Mouse (Mus musculus): ENCODE measurements around the gene Sytl4. TPM values are rescaled to one million over a fixed set of nuclear protein-coding genes. Genes with fewer than 3 reads are reported as not detected.
A peak's percentile ranks its signal among the peaks of the same experiment; 100 is the strongest.

The Sytl4 gene
- polyA plus RNA-seq (2014; fragmentation: Nextera tagmentation; extraction: Ambion mirVana): 5.1 and 6.7 TPM in 2 replicates

DNA sequence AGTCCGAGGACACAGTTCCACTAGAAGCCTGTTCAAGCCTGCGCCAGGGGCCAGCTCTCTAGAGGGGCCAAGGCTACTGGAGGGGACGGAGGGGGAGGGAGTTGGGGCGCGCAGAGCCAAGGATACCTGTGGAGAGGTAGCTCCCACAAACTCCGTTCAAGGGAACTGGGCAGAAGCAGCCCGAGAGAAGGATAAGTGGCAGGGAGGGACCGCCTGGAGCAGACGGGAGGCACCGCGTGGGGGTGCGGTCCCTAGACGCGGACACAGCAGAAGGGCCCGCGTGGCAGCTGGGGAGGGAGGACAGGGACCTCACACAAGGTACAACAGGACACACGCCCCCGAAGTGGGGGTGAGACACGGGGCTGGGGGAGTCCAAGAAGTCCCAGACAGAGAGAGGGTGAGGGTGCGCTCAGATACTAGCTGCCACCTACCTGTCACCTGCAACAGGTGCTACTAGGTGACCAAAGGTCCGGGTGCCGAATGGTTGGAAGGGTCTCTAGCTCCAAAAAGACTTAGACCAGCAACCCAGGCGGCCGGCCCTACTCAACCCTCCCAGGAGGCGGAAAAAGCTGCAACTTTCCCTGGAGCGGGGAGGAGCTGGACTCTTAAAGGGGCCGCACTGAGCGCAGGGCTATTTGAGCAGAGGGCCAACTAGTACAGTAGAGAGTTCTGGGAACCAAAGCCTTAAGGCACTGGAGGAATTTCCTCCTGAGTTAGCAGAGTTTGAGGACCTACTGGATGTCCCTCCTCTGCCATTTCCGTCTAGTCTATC lies at the start of gene Sytl4:
Sytl4 (minus strand) TSS at position 582 of the 772 bp plus-strand sequence.
- no peaks in the 10 kb centered on the region for H3K4me1 ChIP-seq (ENCODE audit: insufficient read depth)
- DNase-seq: peak; percentile 74
- H3K36me3 ChIP-seq (ENCODE audit: insufficient read depth): no peaks in the 10 kb centered on the region
- ATAC-seq (ENCODE audit: insufficient read depth): peak; percentile 95
- no peak within 1 kb of the TSS for H3K27ac ChIP-seq (ENCODE audit: low read depth)
- peak within 1 kb of the TSS; percentile 42 for H3K9ac ChIP-seq
- no peaks in the 10 kb centered on the region for H3K27me3 ChIP-seq (ENCODE audit: insufficient read depth, low read length)
- H3K4me2 ChIP-seq: peak within 1 kb of the TSS; percentile 68
- no peaks in the 10 kb centered on the region for H3K9me3 ChIP-seq (ENCODE audit: low read depth, low read length)
- WGBS: 14% methylated on average over 29 of the region's 29 CpGs
- H3K4me3 ChIP-seq (ENCODE audit: low read depth, low read length): peak within 1 kb of the TSS; percentile 50
- TF ChIP-seq CTCF (IDR thresholded peaks at IDR 0.05; ENCODE audit: low read depth): no peak

DNA sequence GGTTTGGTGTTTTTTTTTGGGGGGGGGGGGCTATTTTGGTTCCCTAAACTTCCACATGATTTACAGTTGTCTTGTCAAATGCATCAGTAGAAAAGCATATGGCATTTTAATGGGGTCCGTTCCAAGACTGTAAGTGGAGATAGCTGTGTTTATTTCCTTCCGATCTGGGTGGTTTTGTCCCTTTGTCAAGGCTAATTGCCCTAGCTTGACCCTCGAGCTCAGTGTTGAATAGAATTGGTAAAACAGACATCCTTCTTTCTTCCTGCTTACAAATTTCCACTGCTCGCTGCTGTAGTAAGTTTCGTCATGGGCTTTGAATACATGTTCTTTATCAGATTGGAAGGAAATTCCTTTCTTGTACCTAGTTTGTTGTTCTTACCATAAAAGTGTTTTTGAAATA lies 39.1 kb upstream of the Sytl4 start:
- Histone ChIP-seq H3K27ac (ENCODE audit: low read depth) (no peak overlapping the region), H3K36me3 (ENCODE audit: insufficient read depth) (no peaks in the 10 kb centered on the region), H3K4me3 (ENCODE audit: low read depth, low read length) (no peak overlapping the region), H3K27me3 (ENCODE audit: insufficient read depth, low read length) (no peaks in the 10 kb centered on the region), H3K9ac (no peak overlapping the region), H3K4me1 (ENCODE audit: insufficient read depth) (no peaks in the 10 kb centered on the region), H3K9me3 (ENCODE audit: low read depth, low read length) (no peaks in the 10 kb centered on the region), H3K4me2 (no peak overlapping the region)
- no peak for ATAC-seq (ENCODE audit: insufficient read depth)
- peak; percentile 23 for DNase-seq
- 37% methylated on average over 5 of the region's 5 CpGs for WGBS
- TF ChIP-seq CTCF (IDR thresholded peaks at IDR 0.05; ENCODE audit: low read depth): no peak

DNA sequence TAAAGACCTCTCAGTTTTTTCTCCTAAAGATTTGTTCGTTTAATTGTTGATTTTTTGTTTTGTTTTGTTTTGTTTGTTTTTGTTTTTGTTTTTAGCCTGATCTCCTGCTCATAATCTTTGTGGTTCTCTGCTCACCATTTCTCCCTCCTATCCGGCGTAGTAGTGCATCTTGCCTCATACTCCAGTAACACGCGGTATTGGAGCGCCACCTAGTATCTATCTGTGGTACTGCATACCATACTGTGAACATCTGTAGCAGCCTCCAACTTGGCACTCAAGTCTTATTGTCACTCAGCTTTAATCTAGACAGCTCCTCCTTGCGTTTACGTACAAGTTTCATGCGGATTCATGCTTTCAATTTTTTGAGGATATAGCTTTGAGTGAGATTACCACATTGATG lies 37.4 kb upstream of the Sytl4 start:
- DNase-seq (peak; percentile 88), ATAC-seq (ENCODE audit: insufficient read depth) (peak; percentile 83)
- Histone ChIP-seq H3K27me3 (ENCODE audit: insufficient read depth, low read length) (no peaks in the 10 kb centered on the region), H3K4me3 (ENCODE audit: low read depth, low read length) (no peak overlapping the region), H3K27ac (ENCODE audit: low read depth) (no peak overlapping the region), H3K4me1 (ENCODE audit: insufficient read depth) (no peaks in the 10 kb centered on the region), H3K9ac (no peak overlapping the region), H3K36me3 (ENCODE audit: insufficient read depth) (no peaks in the 10 kb centered on the region), H3K4me2 (no peak overlapping the region), H3K9me3 (ENCODE audit: low read depth, low read length) (no peaks in the 10 kb centered on the region)
- peak; percentile 92 for TF ChIP-seq CTCF (IDR thresholded peaks at IDR 0.05; ENCODE audit: low read depth)
- 9% methylated on average over 9 of the region's 9 CpGs for WGBS

DNA sequence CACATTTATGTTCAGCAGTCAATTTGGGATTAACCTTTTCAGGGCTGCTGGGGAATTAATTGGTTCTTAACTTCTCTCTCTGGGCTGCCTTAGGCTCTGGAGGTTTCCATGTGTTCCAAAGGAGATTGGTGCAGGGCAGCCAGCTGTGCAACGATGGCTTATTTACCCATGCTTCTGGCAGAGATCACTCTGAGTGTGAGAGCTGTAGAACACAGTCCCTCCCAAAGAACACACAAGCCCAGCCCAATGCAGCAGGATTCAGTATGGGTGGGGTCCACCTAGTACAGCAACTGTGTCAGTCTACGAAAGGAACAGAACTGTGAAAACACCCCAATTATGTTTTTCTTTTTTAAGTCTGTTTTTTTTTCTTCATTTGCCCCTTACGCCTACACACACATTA lies 14.3 kb upstream of the Sytl4 start:
- H3K9ac ChIP-seq: no peak overlapping the region
- no peaks in the 10 kb centered on the region for H3K4me1 ChIP-seq (ENCODE audit: insufficient read depth)
- ATAC-seq (ENCODE audit: insufficient read depth) (no peak), DNase-seq (no peak)
- no peak overlapping the region for H3K27ac ChIP-seq (ENCODE audit: low read depth)
- TF ChIP-seq CTCF (IDR thresholded peaks at IDR 0.05; ENCODE audit: low read depth): no peak
- 63% methylated on average over 3 of the region's 3 CpGs for WGBS
- no peak overlapping the region for H3K4me3 ChIP-seq (ENCODE audit: low read depth, low read length)
- no peaks in the 10 kb centered on the region for H3K27me3 ChIP-seq (ENCODE audit: insufficient read depth, low read length)
- no peaks in the 10 kb centered on the region for H3K9me3 ChIP-seq (ENCODE audit: low read depth, low read length)
- H3K36me3 ChIP-seq (ENCODE audit: insufficient read depth): no peaks in the 10 kb centered on the region
- H3K4me2 ChIP-seq: no peak overlapping the region

DNA sequence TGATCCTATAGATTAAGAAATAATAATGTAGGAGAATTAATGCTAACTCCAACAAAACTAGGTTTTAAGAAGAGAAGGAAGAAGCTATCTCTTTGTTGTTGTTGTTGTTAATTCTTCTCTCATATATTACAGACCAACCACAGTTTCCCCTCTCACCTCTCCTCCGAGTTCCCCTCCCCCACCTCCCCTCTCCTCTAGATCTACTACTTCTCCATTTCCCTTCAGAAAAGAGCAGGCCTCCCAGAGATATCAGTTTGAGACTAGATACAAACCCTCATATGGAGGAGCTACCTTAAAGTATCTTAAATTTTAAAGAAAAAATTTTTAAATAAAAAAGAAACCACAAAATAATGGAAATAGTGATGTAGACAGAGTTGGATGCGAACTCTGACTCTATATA lies 17.0 kb downstream of the Sytl4 start:
- Histone ChIP-seq H3K27ac (ENCODE audit: low read depth) (no peak overlapping the region), H3K4me3 (ENCODE audit: low read depth, low read length) (no peak overlapping the region), H3K36me3 (ENCODE audit: insufficient read depth) (no peaks in the 10 kb centered on the region), H3K27me3 (ENCODE audit: insufficient read depth, low read length) (no peaks in the 10 kb centered on the region), H3K4me1 (ENCODE audit: insufficient read depth) (no peaks in the 10 kb centered on the region), H3K9me3 (ENCODE audit: low read depth, low read length) (no peaks in the 10 kb centered on the region), H3K4me2 (no peak overlapping the region), H3K9ac (no peak overlapping the region)
- DNase-seq (no peak), ATAC-seq (ENCODE audit: insufficient read depth) (no peak)
- WGBS: 63% methylated on average over 2 of the region's 2 CpGs
- no peak for TF ChIP-seq CTCF (IDR thresholded peaks at IDR 0.05; ENCODE audit: low read depth)

DNA sequence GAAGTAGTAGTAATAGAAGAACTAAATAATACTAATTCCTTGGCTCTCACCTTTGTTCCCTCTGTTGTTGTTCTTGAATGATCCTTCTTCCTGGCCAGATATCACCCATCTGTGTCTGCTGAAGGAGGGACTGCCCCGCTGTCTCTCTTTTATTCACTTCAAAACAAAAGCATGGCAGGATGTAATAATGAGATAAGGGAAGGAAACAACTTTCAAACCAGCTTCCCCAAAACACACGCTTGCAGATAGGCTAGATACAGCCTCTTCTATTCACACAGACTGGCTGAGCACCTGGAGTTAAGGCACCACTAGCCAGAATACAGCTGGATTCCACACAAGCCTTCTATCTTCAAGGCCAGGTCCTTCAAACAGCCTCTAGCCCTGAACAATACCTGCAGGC lies 21.0 kb downstream of the Sytl4 start:
- TF ChIP-seq CTCF (IDR thresholded peaks at IDR 0.05; ENCODE audit: low read depth): no peak
- ATAC-seq (ENCODE audit: insufficient read depth) (no peak), DNase-seq (no peak)
- Histone ChIP-seq H3K9ac (no peak overlapping the region), H3K4me3 (ENCODE audit: low read depth, low read length) (no peak overlapping the region), H3K36me3 (ENCODE audit: insufficient read depth) (no peaks in the 10 kb centered on the region), H3K27ac (ENCODE audit: low read depth) (no peak overlapping the region), H3K9me3 (ENCODE audit: low read depth, low read length) (no peaks in the 10 kb centered on the region), H3K27me3 (ENCODE audit: insufficient read depth, low read length) (no peaks in the 10 kb centered on the region), H3K4me2 (no peak overlapping the region), H3K4me1 (ENCODE audit: insufficient read depth) (no peaks in the 10 kb centered on the region)
- WGBS: 58% methylated on average over 2 of the region's 2 CpGs

DNA sequence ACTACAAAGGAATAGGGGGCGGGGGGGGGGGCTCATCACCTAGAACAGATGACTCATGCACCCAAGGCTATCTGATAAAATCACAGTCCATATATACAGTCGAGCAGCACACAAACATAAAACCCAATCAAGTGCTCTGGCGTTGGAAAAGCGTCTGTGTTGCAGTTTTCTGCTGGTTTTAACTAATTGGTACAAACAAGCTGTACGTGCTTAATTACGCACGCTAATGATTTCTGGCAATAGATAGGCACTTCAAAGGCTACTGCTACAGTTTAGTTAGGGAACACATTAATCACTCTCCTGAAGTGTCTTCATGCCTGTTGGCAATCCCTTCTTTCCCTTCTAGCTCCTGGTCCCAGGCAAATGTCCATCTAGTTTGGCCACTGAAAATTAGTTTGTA lies 27.0 kb downstream of the Sytl4 start:
- Histone ChIP-seq H3K36me3 (ENCODE audit: insufficient read depth) (no peaks in the 10 kb centered on the region), H3K27me3 (ENCODE audit: insufficient read depth, low read length) (no peaks in the 10 kb centered on the region), H3K4me1 (ENCODE audit: insufficient read depth) (no peaks in the 10 kb centered on the region), H3K27ac (ENCODE audit: low read depth) (no peak overlapping the region), H3K4me2 (no peak overlapping the region), H3K9ac (no peak overlapping the region), H3K4me3 (ENCODE audit: low read depth, low read length) (no peak overlapping the region), H3K9me3 (ENCODE audit: low read depth, low read length) (no peaks in the 10 kb centered on the region)
- ATAC-seq (ENCODE audit: insufficient read depth) (no peak), DNase-seq (no peak)
- 35% methylated on average over 7 of the region's 7 CpGs for WGBS
- TF ChIP-seq CTCF (IDR thresholded peaks at IDR 0.05; ENCODE audit: low read depth): no peak
